Mouse (Mus musculus): ENCODE data around the gene Slc36a3. TPM values are rescaled to one million over a fixed set of nuclear protein-coding genes. Genes with fewer than 3 reads are reported as not detected.

The Slc36a3 gene
- polyA plus RNA-seq, 1 experiment = 0.18 TPM

GRCm38 (mm10) chr11:55147423-55147822 is 4.1 kb downstream of the Slc36a3 start:
- TF ChIP-seq POLR2A (IDR thresholded peaks at IDR 0.05; ENCODE audit: low read depth, low read length) = no peak
- no peak for TF ChIP-seq CTCF (IDR thresholded peaks at IDR 0.05; ENCODE audit: extremely low read depth, insufficient read length, insufficient replicate concordance, low read depth, low read length)
- peak overlapping the region; percentile 2; the same call in 1 of the 2 replicates for H3K27ac ChIP-seq (ENCODE audit: insufficient read depth, low read depth, low read length)
- no peak overlapping the region for H3K4me3 ChIP-seq (ENCODE audit: low read depth, low read length)
- no peaks in the 10 kb centered on the region; the same call in 1 of the 2 replicates for H3K4me1 ChIP-seq (ENCODE audit: control insufficient read depth, insufficient read depth, insufficient read length, low read length)
- 61% methylated on average over 6 of the region's 6 CpGs for WGBS
- H3K36me3 ChIP-seq (ENCODE audit: control insufficient read depth, insufficient read depth, low read length) = no peaks in the 10 kb centered on the region
- H3K27me3 ChIP-seq (ENCODE audit: control insufficient read depth, insufficient read depth, low read length) = no peaks in the 10 kb centered on the region

GRCm38 (mm10) chr11:55146855-55147254 is 4.7 kb downstream of the Slc36a3 start:
- Histone ChIP-seq H3K4me3 (ENCODE audit: low read depth, low read length) (no peak overlapping the region), H3K27me3 (ENCODE audit: control insufficient read depth, insufficient read depth, low read length) (no peaks in the 10 kb centered on the region), H3K27ac (ENCODE audit: insufficient read depth, low read depth, low read length) (no peak overlapping the region), H3K36me3 (ENCODE audit: control insufficient read depth, insufficient read depth, low read length) (no peaks in the 10 kb centered on the region), H3K4me1 (ENCODE audit: control insufficient read depth, insufficient read depth, insufficient read length, low read length) (no peaks in the 10 kb centered on the region; the same call in 1 of the 2 replicates)
- WGBS = 84% methylated on average over 1 of the region's 1 CpGs
- TF ChIP-seq CTCF (IDR thresholded peaks at IDR 0.05; ENCODE audit: extremely low read depth, insufficient read length, insufficient replicate concordance, low read depth, low read length) (no peak), POLR2A (IDR thresholded peaks at IDR 0.05; ENCODE audit: low read depth, low read length) (no peak)

GRCm38 (mm10) chr11:55144011-55144410 is 7.5 kb downstream of the Slc36a3 start:
- TF ChIP-seq CTCF (IDR thresholded peaks at IDR 0.05; ENCODE audit: extremely low read depth, insufficient read length, insufficient replicate concordance, low read depth, low read length) = no peak
- TF ChIP-seq POLR2A (IDR thresholded peaks at IDR 0.05; ENCODE audit: low read depth, low read length) = no peak
- H3K4me3 ChIP-seq (ENCODE audit: low read depth, low read length) = no peak overlapping the region
- no peaks in the 10 kb centered on the region for H3K4me1 ChIP-seq (ENCODE audit: control insufficient read depth, insufficient read depth, insufficient read length, low read length)
- 62% methylated on average over 5 of the region's 5 CpGs for WGBS
- H3K27ac ChIP-seq (ENCODE audit: insufficient read depth, low read depth, low read length) = no peak overlapping the region
- H3K36me3 ChIP-seq (ENCODE audit: control insufficient read depth, insufficient read depth, low read length) = no peaks in the 10 kb centered on the region
- no peaks in the 10 kb centered on the region for H3K27me3 ChIP-seq (ENCODE audit: control insufficient read depth, insufficient read depth, low read length)

- WGBS = 73% methylated on average over 4 of the region's 4 CpGs
- Histone ChIP-seq H3K36me3 (ENCODE audit: control insufficient read depth, insufficient read depth, low read length) (no peaks in the 10 kb centered on the region), H3K27ac (ENCODE audit: insufficient read depth, low read depth, low read length) (no peak overlapping the region), H3K4me3 (ENCODE audit: low read depth, low read length) (no peak overlapping the region), H3K27me3 (ENCODE audit: control insufficient read depth, insufficient read depth, low read length) (no peaks in the 10 kb centered on the region), H3K4me1 (ENCODE audit: control insufficient read depth, insufficient read depth, insufficient read length, low read length) (no peaks in the 10 kb centered on the region)
- TF ChIP-seq CTCF (IDR thresholded peaks at IDR 0.05; ENCODE audit: extremely low read depth, insufficient read length, insufficient replicate concordance, low read depth, low read length) (no peak), POLR2A (IDR thresholded peaks at IDR 0.05; ENCODE audit: low read depth, low read length) (no peak)
Measured at GRCm38 (mm10) chr11:55141502-55141901, 10.0 kb downstream of the Slc36a3 start.

DNA sequence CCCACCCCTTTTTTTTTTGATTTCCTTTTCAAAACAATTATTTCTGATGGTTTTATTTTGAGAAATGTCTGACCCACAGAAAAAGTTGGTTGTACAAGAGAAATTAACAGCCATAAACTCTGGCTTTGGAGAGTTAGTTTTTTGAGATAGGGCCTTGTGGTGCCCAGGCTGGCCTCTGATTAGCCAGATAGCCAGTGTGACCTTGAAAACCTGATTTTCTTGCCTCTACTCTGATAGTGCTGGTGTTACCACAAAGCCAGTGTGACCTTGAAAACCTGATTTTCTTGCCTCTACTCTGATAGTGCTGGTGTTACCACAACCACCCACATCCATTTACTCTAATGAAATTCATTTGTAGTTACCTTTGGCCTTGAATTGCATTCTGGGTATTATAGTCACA is 13.9 kb downstream of the Slc36a3 start:
- TF ChIP-seq POLR2A (IDR thresholded peaks at IDR 0.05; ENCODE audit: low read depth, low read length) = no peak
- no peak for TF ChIP-seq CTCF (IDR thresholded peaks at IDR 0.05; ENCODE audit: extremely low read depth, insufficient read length, insufficient replicate concordance, low read depth, low read length)
- Histone ChIP-seq H3K36me3 (ENCODE audit: control insufficient read depth, insufficient read depth, low read length) (no peaks in the 10 kb centered on the region), H3K4me3 (ENCODE audit: low read depth, low read length) (no peak overlapping the region), H3K27ac (ENCODE audit: insufficient read depth, low read depth, low read length) (no peak overlapping the region), H3K4me1 (ENCODE audit: control insufficient read depth, insufficient read depth, insufficient read length, low read length) (no peaks in the 10 kb centered on the region), H3K27me3 (ENCODE audit: control insufficient read depth, insufficient read depth, low read length) (no peaks in the 10 kb centered on the region)

GRCm38 (mm10) chr11:55136770-55137547 is 14.5 kb downstream of the Slc36a3 start:
- Histone ChIP-seq H3K36me3 (ENCODE audit: control insufficient read depth, insufficient read depth, low read length) (no peaks in the 10 kb centered on the region), H3K4me1 (ENCODE audit: control insufficient read depth, insufficient read depth, insufficient read length, low read length) (no peaks in the 10 kb centered on the region), H3K27ac (ENCODE audit: insufficient read depth, low read depth, low read length) (peak overlapping the region; percentile 81), H3K4me3 (ENCODE audit: low read depth, low read length) (peak overlapping the region; percentile 49), H3K27me3 (ENCODE audit: control insufficient read depth, insufficient read depth, low read length) (no peaks in the 10 kb centered on the region)
- 72% methylated on average over 15 of the region's 15 CpGs for WGBS
- no peak for TF ChIP-seq POLR2A (IDR thresholded peaks at IDR 0.05; ENCODE audit: low read depth, low read length)
- no peak for TF ChIP-seq CTCF (IDR thresholded peaks at IDR 0.05; ENCODE audit: extremely low read depth, insufficient read length, insufficient replicate concordance, low read depth, low read length)

- TF ChIP-seq POLR2A (IDR thresholded peaks at IDR 0.05; ENCODE audit: low read depth, low read length) = no peak
- no peak for TF ChIP-seq CTCF (IDR thresholded peaks at IDR 0.05; ENCODE audit: extremely low read depth, insufficient read length, insufficient replicate concordance, low read depth, low read length)
- H3K27ac ChIP-seq (ENCODE audit: insufficient read depth, low read depth, low read length) = no peak overlapping the region
- no peaks in the 10 kb centered on the region for H3K36me3 ChIP-seq (ENCODE audit: control insufficient read depth, insufficient read depth, low read length)
- WGBS = 87% methylated on average over 5 of the region's 5 CpGs
- H3K27me3 ChIP-seq (ENCODE audit: control insufficient read depth, insufficient read depth, low read length) = no peaks in the 10 kb centered on the region
- H3K4me3 ChIP-seq (ENCODE audit: low read depth, low read length) = no peak overlapping the region
- H3K4me1 ChIP-seq (ENCODE audit: control insufficient read depth, insufficient read depth, insufficient read length, low read length) = no peaks in the 10 kb centered on the region
Measured at GRCm38 (mm10) chr11:55134871-55135270, 16.6 kb downstream of the Slc36a3 start.

Data from small intestine, adult 2 months (tissue).